Mouse (Mus musculus): ENCODE results near the gene Ccdc87.
"Not testable (repeated sequence)": the region's sequence is repeated elsewhere in the genome, so short reads cannot be mapped to it uniquely, and the experiment has no call there.

Gene Ccdc87

GRCm38 (mm10) chr19:4838526-4839140 is 533 bp upstream of the Ccdc87 start:
- DNase-seq = no peak

DNA sequence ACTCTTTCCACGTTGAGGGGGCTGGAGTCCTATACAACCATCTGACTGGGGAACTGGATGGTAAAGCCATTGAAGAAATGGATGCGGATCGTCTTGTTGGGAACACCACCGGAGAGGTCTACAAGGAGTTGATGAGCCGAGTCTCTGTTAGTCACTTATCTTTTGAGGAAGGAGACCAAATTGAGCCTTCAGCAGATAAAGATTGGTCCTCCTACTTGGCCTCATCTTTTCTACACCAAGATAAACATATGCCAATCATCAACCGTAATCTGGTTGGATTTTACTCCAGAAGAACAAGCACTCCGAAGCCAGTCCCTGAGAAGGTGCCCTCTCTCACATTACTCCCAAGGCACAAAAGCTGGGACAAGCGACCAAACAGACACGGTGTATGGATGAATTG is 1.7 kb downstream of the Ccdc87 start:
- DNase-seq = no peak

DNA sequence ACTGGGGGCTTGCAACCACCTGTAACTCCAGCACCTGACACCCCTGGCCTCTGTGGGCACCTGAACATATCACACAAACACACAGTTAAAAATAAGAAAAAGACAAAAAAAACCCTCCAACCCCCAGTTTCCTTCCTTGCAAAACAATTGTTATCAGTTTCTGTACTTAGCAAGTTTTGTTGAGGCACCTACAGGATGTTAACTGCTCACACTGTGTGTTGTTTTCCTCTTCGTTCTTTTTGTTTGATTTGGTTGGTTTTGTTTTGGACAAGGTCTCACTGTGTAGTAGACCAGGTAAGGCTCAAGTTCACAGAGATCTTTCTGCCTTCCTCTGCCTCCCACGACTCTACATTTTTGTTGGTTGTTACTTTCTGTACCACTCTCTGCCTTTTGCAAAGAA is 3.4 kb downstream of the Ccdc87 start:
- no peak for DNase-seq

GRCm38 (mm10) chr19:4845846-4846245 is 6.7 kb downstream of the Ccdc87 start:
- no peak for DNase-seq

GRCm38 (mm10) chr19:4847490-4847889 is 8.3 kb downstream of the Ccdc87 start:
- DNase-seq = peak; percentile 52 to 62

- no peak for DNase-seq
Measured at GRCm38 (mm10) chr19:4849800-4850199, 10.6 kb downstream of the Ccdc87 start.

DNA sequence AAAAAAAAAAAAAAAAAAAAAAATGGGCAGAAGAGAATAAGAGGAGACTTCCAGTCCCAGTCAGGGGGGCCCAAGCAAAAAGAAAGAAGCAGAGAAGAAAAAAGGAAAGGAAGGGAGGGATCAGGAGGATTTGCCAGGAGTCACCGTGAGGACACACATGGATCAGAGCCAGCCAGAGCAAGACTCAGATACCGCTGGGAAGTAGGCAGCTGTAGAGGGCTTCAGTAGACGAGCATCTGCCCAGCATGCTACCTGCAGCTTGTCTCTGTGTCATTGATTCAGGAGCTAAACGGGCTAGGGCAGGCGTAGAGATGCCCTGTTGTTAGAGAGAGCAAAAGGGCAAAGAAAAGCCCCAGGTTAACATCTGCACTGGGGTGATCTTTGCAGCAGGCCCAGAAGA is 11.1 kb downstream of the Ccdc87 start:
- DNase-seq = no peak

DNA sequence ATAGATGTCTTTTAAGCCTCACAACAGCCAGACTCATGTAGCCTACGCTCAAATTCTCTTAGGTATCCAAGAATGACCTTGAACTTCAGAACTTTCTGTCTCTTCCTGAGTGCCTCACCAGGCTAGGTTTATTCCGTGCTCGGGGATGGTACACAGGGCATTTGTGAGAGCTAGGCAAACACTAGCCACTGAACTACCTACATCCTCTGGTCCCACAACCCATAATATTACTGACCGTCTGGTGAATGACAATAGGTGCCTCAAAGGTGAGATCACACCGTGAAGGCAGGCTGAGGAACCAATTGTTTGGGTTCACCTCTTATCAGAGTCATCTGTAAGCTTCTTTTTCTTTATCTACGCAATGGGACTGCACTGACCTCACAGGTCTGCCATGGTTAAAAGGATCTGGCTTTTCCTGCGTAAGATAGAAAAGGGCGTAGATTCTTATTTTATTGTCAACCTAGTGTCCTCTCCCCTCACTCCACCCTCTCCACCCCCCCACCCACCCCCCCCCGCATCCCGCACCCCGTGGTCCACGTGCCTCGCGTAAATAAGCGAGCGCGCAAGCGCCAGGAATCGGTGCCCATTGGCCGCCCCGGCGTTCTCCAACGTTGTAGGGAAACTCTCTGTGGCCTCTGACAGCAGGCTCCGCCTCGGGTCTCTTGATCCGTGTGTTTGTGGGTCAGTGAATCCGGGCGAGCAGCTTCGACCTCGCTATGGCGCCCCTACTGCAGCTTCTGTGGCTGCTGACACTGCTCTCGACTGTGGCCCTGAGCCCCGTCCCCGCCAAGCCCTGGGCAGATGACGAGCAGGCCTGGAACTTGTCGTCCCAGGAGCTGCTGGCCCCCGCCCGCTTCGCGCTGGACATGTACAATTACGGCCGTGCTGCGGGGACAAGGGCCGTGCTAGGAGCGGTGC is 15.6 kb downstream of the Ccdc87 start, which contains the start of gene Ctsf:
Gene Ctsf, plus strand, starts transcription at position 579 of the 918 bp plus-strand sequence.
- DNase-seq = peak; percentile 95 to 97

DNA sequence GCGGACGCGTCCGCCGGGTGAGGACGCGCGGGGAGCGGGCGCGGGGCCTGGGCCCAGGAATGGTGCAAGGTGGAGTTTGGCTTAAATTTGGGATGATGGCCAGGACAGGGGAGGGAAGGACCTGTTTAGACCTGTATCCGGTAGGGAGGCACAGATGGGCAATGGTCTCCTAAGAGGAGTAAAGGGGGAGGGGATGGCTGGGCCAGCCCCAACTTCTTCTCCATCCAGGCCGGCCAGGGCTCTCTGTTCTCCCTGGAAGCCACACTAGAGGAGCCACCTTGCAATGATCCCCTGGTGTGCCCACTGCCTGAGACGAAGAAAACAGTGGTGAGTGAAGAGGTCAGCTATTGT is 16.3 kb downstream of the Ccdc87 start:
- DNase-seq = no peak

- DNase-seq = no peak
Measured at GRCm38 (mm10) chr19:4855951-4856350, 16.8 kb downstream of the Ccdc87 start.

DNA sequence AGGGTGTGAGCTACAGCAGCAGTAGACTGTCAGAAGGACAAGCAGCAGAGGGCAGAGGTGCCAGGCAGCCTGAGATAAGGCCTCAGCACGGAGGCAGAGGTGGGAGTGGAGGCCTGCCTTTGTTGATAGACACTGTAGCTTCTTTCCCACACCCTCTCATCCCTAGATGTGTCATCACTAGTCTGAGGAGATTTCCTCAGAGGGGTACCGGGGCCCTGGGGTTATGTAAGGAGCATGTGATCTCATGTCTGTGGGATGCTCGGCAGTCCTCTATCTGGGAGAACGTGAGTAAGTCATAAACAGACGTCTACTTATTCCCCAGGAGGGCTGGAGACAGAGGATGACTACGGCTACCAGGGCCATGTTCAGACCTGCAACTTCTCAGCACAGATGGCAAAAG is 19.9 kb downstream of the Ccdc87 start:
- no peak for DNase-seq

DNA sequence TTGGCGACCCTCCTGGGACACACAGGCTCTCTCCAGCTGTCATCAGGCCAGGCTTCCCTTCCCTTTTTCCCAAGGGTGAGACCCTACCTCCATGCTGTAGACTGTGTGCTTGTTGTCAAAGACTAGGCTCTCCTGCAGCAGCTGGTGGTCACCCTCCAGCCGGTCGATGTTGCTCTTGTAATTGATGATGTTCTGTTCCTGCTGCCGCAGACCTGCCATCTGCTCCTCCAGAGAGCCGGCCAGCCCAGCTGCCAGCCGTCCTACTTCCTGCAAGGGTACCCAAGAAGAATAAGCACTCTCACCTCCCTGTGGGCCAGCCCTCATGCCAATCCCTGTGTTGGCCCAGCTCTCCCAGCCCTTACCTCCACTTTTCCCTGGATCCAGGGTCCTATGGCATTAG is 23.9 kb downstream of the Ccdc87 start:
- no peak for DNase-seq

DNA sequence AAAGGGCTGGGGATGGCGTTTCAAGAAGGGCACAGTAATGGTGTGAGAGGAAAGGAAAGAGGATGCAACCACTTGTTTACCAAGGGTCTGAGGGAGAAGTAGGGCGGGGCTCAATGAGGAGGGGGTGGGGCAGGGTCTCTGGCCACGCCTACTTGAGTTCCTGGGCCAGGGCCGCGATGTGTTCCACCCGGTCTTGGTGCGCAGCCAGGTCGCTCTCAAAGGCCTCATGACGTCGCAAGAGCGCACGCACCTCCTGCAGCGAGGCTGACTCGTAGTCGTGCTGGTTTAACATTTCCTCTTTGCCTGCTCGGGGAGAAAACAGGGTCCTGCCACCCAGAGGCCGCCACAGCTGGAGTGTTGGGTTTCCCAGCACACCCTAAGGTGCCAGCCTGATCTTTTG is 26.0 kb downstream of the Ccdc87 start:
- peak; percentile 42 to 64 for DNase-seq

DNA sequence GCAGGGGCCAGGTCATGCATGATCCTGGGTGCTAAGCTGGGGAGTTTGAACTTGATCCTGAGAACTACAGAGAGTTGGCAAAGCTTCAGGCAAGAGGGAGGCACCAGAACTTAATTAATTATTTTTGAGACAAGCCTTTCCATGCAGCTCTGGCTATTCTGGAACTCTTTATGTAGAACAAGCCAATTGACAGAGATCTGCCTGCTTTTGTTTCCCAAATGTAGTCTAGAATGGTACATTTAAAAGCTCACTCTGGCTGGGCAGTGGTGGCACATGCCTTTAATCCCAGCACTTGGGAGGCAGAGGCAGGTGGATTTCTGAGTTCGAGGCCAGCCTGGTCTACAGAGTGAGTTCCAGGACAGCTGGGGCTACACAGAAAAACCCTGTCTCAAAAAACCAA is 35.4 kb downstream of the Ccdc87 start:
- not testable (repeated sequence) for DNase-seq

DNA sequence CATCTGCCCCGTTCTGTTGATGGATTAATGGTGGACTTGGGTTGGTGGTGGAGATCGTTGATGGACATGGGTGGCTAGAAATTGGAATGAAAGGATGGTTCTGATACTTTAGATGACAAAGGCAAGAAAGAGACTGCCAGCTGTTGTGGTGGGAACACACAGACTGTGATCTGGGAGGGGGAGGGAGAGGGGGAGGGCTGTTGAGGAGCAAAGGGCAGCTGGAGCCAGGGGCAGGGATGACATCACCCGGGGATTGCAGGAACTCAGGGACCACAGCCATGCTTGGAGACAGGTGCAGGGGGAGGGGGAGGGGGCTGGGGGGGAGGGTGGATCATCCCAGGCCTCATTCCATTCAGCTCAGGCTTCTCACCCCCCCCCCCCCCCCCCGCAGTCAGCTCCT is 37.1 kb downstream of the Ccdc87 start:
- no peak for DNase-seq

- no peak for DNase-seq
Measured at GRCm38 (mm10) chr19:4876755-4877154, 37.6 kb downstream of the Ccdc87 start.

DNA sequence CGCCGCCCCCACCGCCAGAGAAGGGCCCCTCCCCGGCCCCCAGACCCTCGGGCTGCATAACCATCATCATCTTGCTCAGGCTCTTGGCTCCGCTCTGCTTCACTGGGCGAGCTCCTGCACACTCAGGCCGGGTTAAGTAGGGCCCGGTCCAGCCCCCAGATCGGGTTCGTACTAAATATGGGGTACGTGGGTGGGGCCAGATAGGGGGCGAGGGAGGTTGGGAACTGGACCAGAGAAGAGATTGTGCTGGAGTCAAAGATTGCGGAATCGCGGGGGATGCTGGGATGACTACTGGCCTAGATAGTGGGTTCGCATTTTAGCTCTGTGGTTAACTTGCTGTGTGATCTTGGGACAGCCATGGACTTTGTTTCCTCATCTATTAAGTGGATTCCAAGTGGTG is 38.6 kb downstream of the Ccdc87 start, which contains the start of gene Actn3:
Gene Actn3, minus strand, starts transcription at position 125 of the 400 bp plus-strand sequence.
- peak; percentile 34 to 39 for DNase-seq

- DNase-seq = peak; percentile 95 to 96
Measured at GRCm38 (mm10) chr19:4878405-4879323, 39.5 kb downstream of the Ccdc87 start, which contains the start of gene Zdhhc24. Zdhhc24 (plus strand) TSS chr19:4878668.

GRCm38 (mm10) chr19:4879324-4879703 is 40.1 kb downstream of the Ccdc87 start:
- no peak for DNase-seq

GRCm38 (mm10) chr19:4883961-4884360 is 44.8 kb downstream of the Ccdc87 start:
- no peak for DNase-seq

DNA sequence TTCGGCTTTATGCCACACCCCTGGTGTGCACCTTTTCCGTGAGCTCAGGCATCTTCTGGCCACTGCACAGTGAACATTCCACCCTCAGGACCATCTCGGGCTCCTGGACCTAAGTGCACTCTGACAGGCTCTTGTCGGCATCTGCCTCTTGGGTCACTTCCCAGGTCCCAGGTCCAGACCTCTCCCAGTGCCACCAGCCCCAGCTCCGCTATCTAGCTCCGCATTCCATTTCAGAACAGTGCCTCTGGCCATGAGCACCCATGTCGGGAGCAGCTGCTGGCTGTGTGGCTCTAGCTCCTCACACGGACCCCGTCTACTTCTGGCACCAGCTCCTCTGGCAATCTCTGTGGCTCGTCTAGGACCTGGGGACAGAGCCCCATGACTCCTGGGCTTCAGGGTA is 50.6 kb downstream of the Ccdc87 start:
- no peak for DNase-seq

DNA sequence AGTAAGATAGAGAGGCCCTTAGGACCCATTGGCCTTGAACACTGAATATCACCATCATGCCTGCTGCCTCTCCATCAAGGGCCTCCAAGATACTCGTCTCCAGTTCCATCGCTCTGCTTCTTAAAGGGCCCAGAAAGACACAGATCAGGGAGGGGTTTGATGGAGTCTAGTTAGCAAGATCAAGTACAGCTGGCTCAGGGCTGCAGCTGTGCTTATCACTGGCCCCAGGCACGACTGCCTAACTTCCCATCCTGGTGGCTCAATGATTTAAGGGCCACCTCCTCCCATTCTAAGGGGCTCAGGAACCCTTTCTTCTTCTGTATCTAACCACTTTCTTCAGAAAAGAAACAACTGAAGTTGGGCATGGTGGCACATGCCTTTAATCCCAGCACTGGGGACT is 52.6 kb downstream of the Ccdc87 start:
- DNase-seq = no peak
